Mouse (Mus musculus): ENCODE results near the gene 2010111I01Rik. TPM values are rescaled to one million over a fixed set of nuclear protein-coding genes. Genes with fewer than 3 reads are reported as not detected.

Gene 2010111I01Rik
- polyA plus RNA-seq, 1 experiment from 2014 or later: 17.2 TPM

GRCm38 (mm10) chr13:63330236-63330860 lies 365.7 kb downstream of the 2010111I01Rik start:
- no peaks in the 10 kb centered on the region for H3K27me3 ChIP-seq (replicated peaks)
- H3K27ac ChIP-seq: no peak overlapping the region
- 67% methylated on average over 9 of the region's 9 CpGs for WGBS (ENCODE audit: insufficient replicate concordance)

GRCm38 (mm10) chr13:63331379-63331778 lies 366.7 kb downstream of the 2010111I01Rik start:
- WGBS (ENCODE audit: insufficient replicate concordance): 45% methylated on average over 4 of the region's 4 CpGs
- no peak for ATAC-seq

More at GRCm38 (mm10) chr13:63330236-63330860, 365.7 kb downstream of the 2010111I01Rik start:
- Histone ChIP-seq H3K4me3 (no peak overlapping the region), H3K4me2 (no peak overlapping the region), H3K9me3 (replicated peaks) (no peaks in the 10 kb centered on the region), H3K9ac (no peak overlapping the region), H3K4me1 (peaks cover 9% of the 10 kb centered on the region), H3K36me3 (peaks cover 9% of the 10 kb centered on the region; the same call in 1 of the 2 replicates)
- ATAC-seq: no peak

GRCm38 (mm10) chr13:63332576-63333300 lies 368.0 kb downstream of the 2010111I01Rik start:
- WGBS (ENCODE audit: insufficient replicate concordance): 41% methylated on average over 4 of the region's 4 CpGs

More at GRCm38 (mm10) chr13:63331379-63331778, 366.7 kb downstream of the 2010111I01Rik start:
- Histone ChIP-seq H3K4me3 (no peak overlapping the region), H3K4me2 (no peak overlapping the region), H3K36me3 (peaks cover 9% of the 10 kb centered on the region; the same call in 1 of the 2 replicates), H3K9me3 (replicated peaks) (no peaks in the 10 kb centered on the region), H3K9ac (no peak overlapping the region), H3K27ac (no peak overlapping the region), H3K27me3 (replicated peaks) (no peaks in the 10 kb centered on the region), H3K4me1 (no peaks in the 10 kb centered on the region)

GRCm38 (mm10) chr13:63335421-63336134 lies 370.9 kb downstream of the 2010111I01Rik start:
- H3K36me3 ChIP-seq: peaks cover under 1% of the 10 kb centered on the region; the same call in 1 of the 2 replicates
- 55% methylated on average over 4 of the region's 4 CpGs for WGBS (ENCODE audit: insufficient replicate concordance)

More at GRCm38 (mm10) chr13:63332576-63333300, 368.0 kb downstream of the 2010111I01Rik start:
- Histone ChIP-seq H3K27me3 (replicated peaks) (no peaks in the 10 kb centered on the region), H3K9me3 (replicated peaks) (no peaks in the 10 kb centered on the region), H3K27ac (no peak overlapping the region), H3K36me3 (peaks cover 9% of the 10 kb centered on the region; the same call in 1 of the 2 replicates), H3K4me3 (no peak overlapping the region), H3K4me2 (no peak overlapping the region), H3K9ac (no peak overlapping the region), H3K4me1 (0 out of 2 replicates have a peak, but pooled peaks cover 2% of the 10 kb centered on the region)
- ATAC-seq: no peak

GRCm38 (mm10) chr13:63336335-63336734 lies 371.6 kb downstream of the 2010111I01Rik start:
- H3K4me2 ChIP-seq: no peak overlapping the region
- H3K9ac ChIP-seq: no peak overlapping the region
- WGBS (ENCODE audit: insufficient replicate concordance): 77% methylated on average over 7 of the region's 7 CpGs
- H3K27ac ChIP-seq: no peak overlapping the region
- H3K36me3 ChIP-seq: no peaks in the 10 kb centered on the region
- ATAC-seq: no peak
- H3K9me3 ChIP-seq (replicated peaks): no peaks in the 10 kb centered on the region
- H3K4me1 ChIP-seq: peaks cover 7% of the 10 kb centered on the region; the same call in 1 of the 2 replicates
- H3K4me3 ChIP-seq: no peak overlapping the region
- H3K27me3 ChIP-seq (replicated peaks): no peaks in the 10 kb centered on the region

More at GRCm38 (mm10) chr13:63335421-63336134, 370.9 kb downstream of the 2010111I01Rik start:
- H3K4me3 ChIP-seq: no peak overlapping the region
- ATAC-seq: no peak
- peaks cover 7% of the 10 kb centered on the region; the same call in 1 of the 2 replicates for H3K4me1 ChIP-seq
- no peak overlapping the region for H3K4me2 ChIP-seq
- H3K9ac ChIP-seq: no peak overlapping the region
- H3K27me3 ChIP-seq (replicated peaks): no peaks in the 10 kb centered on the region
- no peaks in the 10 kb centered on the region for H3K9me3 ChIP-seq (replicated peaks)
- no peak overlapping the region for H3K27ac ChIP-seq

- WGBS (ENCODE audit: insufficient replicate concordance): 68% methylated on average over 8 of the region's 8 CpGs
- no peak overlapping the region for H3K27ac ChIP-seq
- 0 out of 2 replicates have a peak, but pooled peaks have one; percentile 32 for ATAC-seq
Measured at GRCm38 (mm10) chr13:63337239-63337960, 372.7 kb downstream of the 2010111I01Rik start.

GRCm38 (mm10) chr13:63339946-63340345 lies 375.3 kb downstream of the 2010111I01Rik start:
- Histone ChIP-seq H3K4me3 (no peak overlapping the region), H3K4me2 (no peak overlapping the region), H3K9ac (no peak overlapping the region), H3K36me3 (peaks cover 5% of the 10 kb centered on the region; the same call in 1 of the 2 replicates), H3K9me3 (replicated peaks) (no peaks in the 10 kb centered on the region), H3K27me3 (replicated peaks) (no peaks in the 10 kb centered on the region), H3K4me1 (peaks cover 7% of the 10 kb centered on the region; the same call in 1 of the 2 replicates), H3K27ac (no peak overlapping the region)
- WGBS (ENCODE audit: insufficient replicate concordance): 81% methylated on average over 4 of the region's 4 CpGs
- ATAC-seq: no peak

More at GRCm38 (mm10) chr13:63337239-63337960, 372.7 kb downstream of the 2010111I01Rik start:
- H3K4me1 ChIP-seq: peaks cover 7% of the 10 kb centered on the region; the same call in 1 of the 2 replicates
- no peak overlapping the region for H3K9ac ChIP-seq
- H3K4me3 ChIP-seq: no peak overlapping the region
- H3K36me3 ChIP-seq: no peaks in the 10 kb centered on the region
- H3K4me2 ChIP-seq: no peak overlapping the region
- no peaks in the 10 kb centered on the region for H3K27me3 ChIP-seq (replicated peaks)
- H3K9me3 ChIP-seq (replicated peaks): no peaks in the 10 kb centered on the region

GRCm38 (mm10) chr13:63342781-63343180 lies 378.1 kb downstream of the 2010111I01Rik start:
- Histone ChIP-seq H3K9ac (no peak overlapping the region), H3K27me3 (replicated peaks) (no peaks in the 10 kb centered on the region), H3K4me1 (peaks cover 5% of the 10 kb centered on the region; the same call in 1 of the 2 replicates), H3K27ac (no peak overlapping the region), H3K4me2 (no peak overlapping the region), H3K9me3 (replicated peaks) (no peaks in the 10 kb centered on the region), H3K36me3 (peaks cover 5% of the 10 kb centered on the region; the same call in 1 of the 2 replicates), H3K4me3 (no peak overlapping the region)
- no peak for ATAC-seq
- 65% methylated on average over 2 of the region's 2 CpGs for WGBS (ENCODE audit: insufficient replicate concordance)

GRCm38 (mm10) chr13:63344481-63344880 lies 379.8 kb downstream of the 2010111I01Rik start:
- H3K4me3 ChIP-seq: no peak overlapping the region
- no peaks in the 10 kb centered on the region for H3K4me1 ChIP-seq
- no peak overlapping the region for H3K27ac ChIP-seq
- H3K36me3 ChIP-seq: peaks cover 5% of the 10 kb centered on the region; the same call in 1 of the 2 replicates
- no peak for ATAC-seq
- H3K4me2 ChIP-seq: no peak overlapping the region
- no peaks in the 10 kb centered on the region for H3K9me3 ChIP-seq (replicated peaks)
- H3K9ac ChIP-seq: no peak overlapping the region
- 83% methylated on average over 3 of the region's 3 CpGs for WGBS (ENCODE audit: insufficient replicate concordance)
- H3K27me3 ChIP-seq (replicated peaks): no peaks in the 10 kb centered on the region

GRCm38 (mm10) chr13:63345476-63346225 lies 381.0 kb downstream of the 2010111I01Rik start:
- no peak for ATAC-seq
- no peak overlapping the region for H3K9ac ChIP-seq
- no peaks in the 10 kb centered on the region for H3K27me3 ChIP-seq (replicated peaks)
- WGBS (ENCODE audit: insufficient replicate concordance): 66% methylated on average over 5 of the region's 5 CpGs
- H3K9me3 ChIP-seq (replicated peaks): no peaks in the 10 kb centered on the region
- H3K4me2 ChIP-seq: no peak overlapping the region
- peaks cover 5% of the 10 kb centered on the region; the same call in 1 of the 2 replicates for H3K36me3 ChIP-seq
- no peak overlapping the region for H3K4me3 ChIP-seq
- H3K4me1 ChIP-seq: no peaks in the 10 kb centered on the region
- no peak overlapping the region for H3K27ac ChIP-seq
